Mouse (Mus musculus): ENCODE data around the gene Hnrnpab.

Gene Hnrnpab

DNA sequence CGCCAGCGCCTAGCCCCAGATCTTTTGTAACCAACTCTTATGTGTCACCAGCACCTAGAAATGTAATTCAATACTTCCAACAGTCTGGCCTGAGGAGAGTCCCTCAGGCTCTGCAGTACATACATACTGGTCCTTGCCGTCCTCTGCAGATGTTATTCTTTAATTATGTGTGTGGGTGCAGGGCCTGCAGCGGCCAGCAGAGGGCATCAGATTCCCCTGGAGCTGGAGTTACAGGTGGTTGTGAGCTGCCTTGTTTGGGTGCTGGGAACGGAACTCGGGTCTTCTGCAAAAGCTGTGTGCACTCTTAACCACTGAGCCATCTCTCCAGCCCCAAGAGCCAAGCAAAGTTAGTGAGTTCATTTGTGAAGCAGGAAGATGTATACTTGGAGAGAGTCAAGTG, 40.7 kb downstream of the Hnrnpab start:
- DNase-seq (ENCODE audit: low read depth, low spot score), result no peak

GRCm38 (mm10) chr11:51565062-51565461, 41.6 kb downstream of the Hnrnpab start:
- DNase-seq (ENCODE audit: low read depth, low spot score), result no peak

- DNase-seq (ENCODE audit: low read depth, low spot score), result no peak
Observed at GRCm38 (mm10) chr11:51563276-51563675, 43.4 kb downstream of the Hnrnpab start.

- DNase-seq (ENCODE audit: low read depth, low spot score), result no peak
Observed at GRCm38 (mm10) chr11:51555066-51555465, 51.6 kb downstream of the Hnrnpab start.

GRCm38 (mm10) chr11:51554590-51554989, 52.1 kb downstream of the Hnrnpab start:
- DNase-seq (ENCODE audit: low read depth, low spot score), result no peak

- DNase-seq (ENCODE audit: low read depth, low spot score), result no peak
Observed at GRCm38 (mm10) chr11:51552091-51552490, 54.6 kb downstream of the Hnrnpab start.

DNA sequence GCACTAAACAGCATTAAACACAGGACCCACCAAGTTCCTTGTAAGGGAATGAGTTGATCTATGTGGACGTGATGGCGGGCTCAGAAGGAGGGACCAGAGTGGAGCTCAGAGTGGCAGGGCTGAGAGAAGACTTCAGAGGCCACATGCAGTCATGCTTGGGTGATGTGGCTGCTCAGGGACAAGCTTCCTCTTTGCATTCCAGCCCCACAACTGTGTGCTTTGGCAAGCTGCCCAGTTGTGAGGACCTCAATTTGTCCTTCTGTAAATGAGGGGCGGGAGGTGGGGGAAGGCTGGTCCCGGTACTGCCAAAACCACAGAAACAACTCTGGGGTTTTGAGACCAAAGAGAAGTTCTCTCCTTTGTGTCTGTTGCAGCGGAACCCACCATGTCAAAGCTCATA, 55.4 kb downstream of the Hnrnpab start:
- DNase-seq (ENCODE audit: low read depth, low spot score), result no peak
